Comparison of ENCODE assay signal across 12 mouse cellular contexts in genomic region chr12:58976966-58977365, GRCm38 (mm10). TPM values are rescaled to one million over a fixed set of nuclear protein-coding genes. Genes with fewer than 3 reads are reported as not detected.
DNase-seq lines count a peak whose midpoint lies in the region; ATAC-seq and TF ChIP-seq lines count a peak whose summit lies in the region.
"Had no signal": no experiment of that assay in that cellular context is flagged by ENCODE, and none has a peak within 500 bp of the region (broad histone marks: within the 10 kb centered on the region; RNA-seq: fewer than 3 reads in every experiment).

No protein-coding gene starts in this region.

- peak; percentile 42 for TF ChIP-seq CTCF in E14TG2a.4 (conservative IDR thresholded peaks at IDR 0.05; ENCODE audit: low read length)

- H3K36me3 ChIP-seq in E14TG2a.4 (ENCODE audit: insufficient read depth, low read length), result peaks cover 25% of the 10 kb centered on the region
- no peaks in the 10 kb centered on the region for H3K36me3 ChIP-seq in forebrain, embryonic 11.5 days (ENCODE audit: control insufficient read depth, insufficient read depth, low read length)
- peaks cover 73% of the 10 kb centered on the region for H3K36me3 ChIP-seq in embryonic facial prominence, embryonic 10.5 days (replicated peaks)

- H3K9ac ChIP-seq in forebrain, embryonic 11.5 days (ENCODE audit: low read length), result no peak overlapping the region
- H3K9ac ChIP-seq: forebrain, embryonic 13.5 days; kidney, embryonic 15.5 days; midbrain, embryonic 12.5 days had no signal

- no peak for ATAC-seq in forebrain, embryonic 11.5 days (replicated peaks; ENCODE audit: low FRiP score)
- ATAC-seq: forebrain, embryonic 13.5 days had no signal

- no peak overlapping the region for H3K4me3 ChIP-seq in E14TG2a.4 (replicated peaks; ENCODE audit: low read length)
- H3K4me3 ChIP-seq in forebrain, embryonic 11.5 days (ENCODE audit: low read depth, low read length), result no peak overlapping the region
- H3K4me3 ChIP-seq in embryonic facial prominence, embryonic 10.5 days, result no peak overlapping the region
- H3K4me3 ChIP-seq: forebrain, embryonic 13.5 days; kidney, embryonic 15.5 days; midbrain, embryonic 12.5 days had no signal

- H3K27me3 ChIP-seq in E14TG2a.4 (ENCODE audit: insufficient read depth, low read length), result no peaks in the 10 kb centered on the region
- H3K27me3 ChIP-seq in forebrain, embryonic 11.5 days (ENCODE audit: control insufficient read depth, insufficient read depth, low read length), result no peaks in the 10 kb centered on the region
- no peaks in the 10 kb centered on the region for H3K27me3 ChIP-seq in embryonic facial prominence, embryonic 10.5 days (replicated peaks; ENCODE audit: low read depth, poor library complexity, severe bottlenecking)
- H3K27me3 ChIP-seq: forebrain, embryonic 13.5 days; kidney, embryonic 15.5 days; midbrain, embryonic 12.5 days had no signal

- DNase-seq in kidney, postnatal 10 days, result peak; percentile 10
- no peak for DNase-seq in kidney, adult 9 months
- peak; percentile 30 for DNase-seq in A20 (ENCODE audit: low read depth, low spot score)
- DNase-seq in c-Kit-positive CD71-positive TER-119-negative erythroid progenitor cells, embryonic 14.5 days (ENCODE audit: low read depth), result peak; percentile 14
- no peak for DNase-seq in forebrain, embryonic 11.5 days (ENCODE audit: low spot score)
- DNase-seq in embryonic facial prominence, embryonic 10.5 days (ENCODE audit: low spot score), result no peak
- DNase-seq: cerebellum, adult 11 months; heart, postnatal 4 days had no signal

- 72% methylated on average over 2 of the region's 2 CpGs for WGBS in forebrain, embryonic 11.5 days
- 75% methylated on average over 2 of the region's 2 CpGs for WGBS in embryonic facial prominence, embryonic 10.5 days

- peaks cover 26% of the 10 kb centered on the region for H3K4me1 ChIP-seq in E14TG2a.4 (replicated peaks; ENCODE audit: low read depth, low read length)
- no peaks in the 10 kb centered on the region for H3K4me1 ChIP-seq in forebrain, embryonic 11.5 days (replicated peaks; ENCODE audit: control insufficient read depth, insufficient read depth, low read length)
- H3K4me1 ChIP-seq in embryonic facial prominence, embryonic 10.5 days, result no peaks in the 10 kb centered on the region
- H3K4me1 ChIP-seq: forebrain, embryonic 13.5 days; kidney, embryonic 15.5 days; midbrain, embryonic 12.5 days had no signal

- H3K27ac ChIP-seq in forebrain, embryonic 11.5 days (ENCODE audit: low read depth, low read length), result no peak overlapping the region
- no peak overlapping the region for H3K27ac ChIP-seq in embryonic facial prominence, embryonic 10.5 days (replicated peaks)
- H3K27ac ChIP-seq: forebrain, embryonic 13.5 days; kidney, embryonic 15.5 days; midbrain, embryonic 12.5 days had no signal

- H3K4me2 ChIP-seq in forebrain, embryonic 11.5 days (ENCODE audit: low read depth, low read length, severe bottlenecking), result no peak overlapping the region
- H3K4me2 ChIP-seq: forebrain, embryonic 13.5 days; kidney, embryonic 15.5 days; midbrain, embryonic 12.5 days had no signal

- H3K9me3 ChIP-seq in E14TG2a.4 (ENCODE audit: low read length), result no peaks in the 10 kb centered on the region
- H3K9me3 ChIP-seq in forebrain, embryonic 11.5 days (ENCODE audit: control insufficient read depth, low read length), result no peaks in the 10 kb centered on the region
- no peaks in the 10 kb centered on the region for H3K9me3 ChIP-seq in embryonic facial prominence, embryonic 10.5 days
- H3K9me3 ChIP-seq: forebrain, embryonic 13.5 days; kidney, embryonic 15.5 days; midbrain, embryonic 12.5 days had no signal

RNA-seq across cellular contexts. Expression of gene Sec23a, which starts 34.9 kb away (rescaled TPM):
- 76.0 and 76.5 TPM in 2 replicates for polyA plus RNA-seq in forebrain, embryonic 11.5 days (2014; fragmentation: Nextera tagmentation; extraction: Ambion mirVana)
- polyA plus RNA-seq in embryonic facial prominence, embryonic 10.5 days (2016; fragmentation: Nextera tagmentation; extraction: Ambion mirVana), result 59.8 and 60.5 TPM in 2 replicates

RNA-seq across cellular contexts. Expression of gene Gemin2, which starts 36.2 kb away (rescaled TPM):
- polyA plus RNA-seq in forebrain, embryonic 11.5 days (2014; fragmentation: Nextera tagmentation; extraction: Ambion mirVana), result 27.1 and 33.2 TPM in 2 replicates
- 41.8 and 43.7 TPM in 2 replicates for polyA plus RNA-seq in embryonic facial prominence, embryonic 10.5 days (2016; fragmentation: Nextera tagmentation; extraction: Ambion mirVana)

Comparison
In these comparisons a context has a peak if more than half of its experiments do, and no peak if none do; other contexts are left out.
1. DNase-seq: peak in kidney, postnatal 10 days (single experiment), A20 (single experiment) and c-Kit-positive CD71-positive TER-119-negative erythroid progenitor cells, embryonic 14.5 days (single experiment); none in kidney, adult 9 months (single experiment), forebrain, embryonic 11.5 days (single experiment) and embryonic facial prominence, embryonic 10.5 days (single experiment).